Mouse (Mus musculus) hindbrain, postnatal 0 days (tissue): Measurements from ENCODE around the gene Plcd4. TPM values are rescaled to one million over a fixed set of nuclear protein-coding genes. Genes with fewer than 3 reads are reported as not detected.

ENCODE experiments used
- ATAC-seq: fragments of 200-750 bp; cut with Nextera tagmentation; 2 replicates; pipeline ENCODE4 v1.8.0; 2017; ENCODE audit warnings: mild to moderate bottlenecking, moderate TSS enrichment, moderate library complexity
- DNase-seq: peaks from one replicate; pipeline ENCODE4 v3.0.0-alpha.2; 2015; ENCODE audit warnings: low spot score
- H3K27ac ChIP-seq: fragments of 300-500 bp; sonication (generic); 2 replicates; pipeline ENCODE4 v1.5.1; 2014; ENCODE audit warnings: mild to moderate bottlenecking
- H3K27me3 ChIP-seq: fragments of 300-500 bp; sonication (generic); 2 replicates; pipeline ENCODE4 v1.6.1; 2014; ENCODE audit warnings: low read length, mixed read lengths; ENCODE audit not compliant: insufficient read depth
- H3K36me3 ChIP-seq: fragments of 300-500 bp; sonication (generic); 2 replicates; pipeline ENCODE4 v1.6.1; 2014; ENCODE audit warnings: low read length, mixed read lengths; ENCODE audit not compliant: insufficient read depth
- H3K4me1 ChIP-seq: fragments of 300-500 bp; sonication (generic); 2 replicates; pipeline ENCODE4 v1.6.1; 2014; ENCODE audit warnings: antibody characterized with exemption, low read length, mixed read lengths; ENCODE audit not compliant: insufficient read depth
- H3K4me2 ChIP-seq: fragments of 300-500 bp; sonication (generic); 2 replicates; pipeline ENCODE4 v1.6.1; 2014; ENCODE audit warnings: low read depth, mild to moderate bottlenecking, low read length, moderate library complexity, mixed read lengths
- H3K4me3 ChIP-seq: fragments of 300-500 bp; sonication (generic); 2 replicates; pipeline ENCODE4 v1.5.1; 2014; ENCODE audit warnings: low read length
- H3K9ac ChIP-seq: fragments of 300-500 bp; sonication (generic); replicated peaks from 2 replicates; pipeline ENCODE4 v1.6.1; 2014; ENCODE audit warnings: mild to moderate bottlenecking, low read length, moderate library complexity, mixed read lengths
- H3K9me3 ChIP-seq: fragments of 300-500 bp; sonication (generic); 2 replicates; pipeline ENCODE4 v1.6.1; 2016; ENCODE audit warnings: low read length, mixed read lengths
- CTCF ChIP-seq: IDR thresholded peaks from 2 replicates; pipeline ENCODE4 v1.5.1; 2016; ENCODE audit warnings: antibody characterized with exemption, control low read depth, low read depth
- WGBS: fragments of 180-500 bp; shearing (Covaris S2); extraction: QIAGEN DNeasy Blood & Tissue Kit; methylation state at CpG from one replicate; pipeline ENCODE4 v1.1.7; 2014; 5-methylcytosine and 5-hydroxymethylcytosine counted together
- polyA plus RNA-seq: library from polyadenylated mRNA; unstranded; fragments of >200 nt; fragmentation: Nextera tagmentation; extraction: Ambion mirVana; gene quantifications from 2 replicates; pipeline ENCODE4 v1.2.1, GENCODE M21; 2015
- total RNA-seq: library from RNA; depleted of rRNA; stranded (reverse); fragments of >200 nt; gene quantifications from 2 replicates; pipeline ENCODE4 v1.2.3, GENCODE M21; 2014

The Plcd4 gene
- total and polyA plus RNA-seq, 2 experiments from 2014 or later, result 8.7 to 11.0 TPM

GRCm38 (mm10) chr1:74519875-74520274 is 22.8 kb upstream of the Plcd4 start:
- ATAC-seq (no peak), DNase-seq (no peak)
- Histone ChIP-seq H3K9me3 (no peaks in the 10 kb centered on the region), H3K27me3 (no peaks in the 10 kb centered on the region), H3K4me3 (no peak overlapping the region), H3K36me3 (peaks cover 46% of the 10 kb centered on the region), H3K9ac (no peak overlapping the region), H3K4me2 (no peak overlapping the region), H3K4me1 (no peaks in the 10 kb centered on the region), H3K27ac (no peak overlapping the region)
- TF ChIP-seq CTCF, result no peak

GRCm38 (mm10) chr1:74524746-74525145 is 17.9 kb upstream of the Plcd4 start:
- TF ChIP-seq CTCF, result no peak
- Histone ChIP-seq H3K27me3 (no peaks in the 10 kb centered on the region), H3K4me2 (no peak overlapping the region), H3K36me3 (peaks cover 69% of the 10 kb centered on the region), H3K9me3 (no peaks in the 10 kb centered on the region), H3K27ac (no peak overlapping the region), H3K4me3 (no peak overlapping the region), H3K9ac (no peak overlapping the region), H3K4me1 (no peaks in the 10 kb centered on the region)
- WGBS, result 94% methylated on average over 4 of the region's 4 CpGs
- no peak for DNase-seq
- ATAC-seq, result no peak

GRCm38 (mm10) chr1:74528589-74528988 is 14.1 kb upstream of the Plcd4 start:
- 97% methylated on average over 7 of the region's 7 CpGs for WGBS

GRCm38 (mm10) chr1:74538650-74539049 is 4.0 kb upstream of the Plcd4 start:
- TF ChIP-seq CTCF, result no peak
- Histone ChIP-seq H3K27ac (no peak overlapping the region), H3K4me3 (no peak overlapping the region), H3K4me2 (no peak overlapping the region), H3K4me1 (peaks cover 10% of the 10 kb centered on the region; the same call in 1 of the 2 replicates), H3K9ac (no peak overlapping the region), H3K9me3 (no peaks in the 10 kb centered on the region), H3K36me3 (no peaks in the 10 kb centered on the region), H3K27me3 (no peaks in the 10 kb centered on the region)
- peak; percentile 63 for ATAC-seq
- DNase-seq, result peak; percentile 79

More at GRCm38 (mm10) chr1:74528589-74528988, 14.1 kb upstream of the Plcd4 start:
- Histone ChIP-seq H3K27ac (no peak overlapping the region), H3K4me1 (no peaks in the 10 kb centered on the region), H3K4me3 (no peak overlapping the region), H3K27me3 (no peaks in the 10 kb centered on the region), H3K4me2 (no peak overlapping the region), H3K9me3 (no peaks in the 10 kb centered on the region), H3K9ac (no peak overlapping the region), H3K36me3 (peaks cover 59% of the 10 kb centered on the region)
- ATAC-seq (no peak), DNase-seq (no peak)
- TF ChIP-seq CTCF, result no peak

DNA sequence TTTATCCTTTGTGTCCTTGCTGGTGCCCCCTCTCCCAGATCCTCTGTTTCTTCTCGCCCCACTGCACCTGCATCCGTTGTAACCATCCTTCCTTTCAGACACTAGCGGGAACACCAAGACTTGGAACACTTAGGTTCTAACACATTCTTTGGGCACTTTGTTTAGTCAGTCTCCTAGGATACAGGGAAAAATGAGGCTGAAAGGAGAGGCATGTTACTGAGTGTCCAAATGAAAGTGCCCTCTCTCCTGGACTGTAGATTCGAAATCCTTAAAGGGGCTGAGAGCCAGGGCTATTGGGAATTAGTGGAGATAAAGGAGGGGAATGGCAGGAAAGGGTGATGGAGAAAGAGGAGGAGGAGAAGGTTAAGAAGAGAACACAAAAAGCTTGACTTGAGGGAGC is 1.5 kb downstream of the Plcd4 start, which contains the start of gene Usp37:
Gene Usp37 (minus strand): TSS at position 101 of the 400 bp plus-strand sequence.
- Histone ChIP-seq H3K9ac (peak within 1 kb of the TSS; percentile 30; the same call in 1 of the 2 replicates), H3K9me3 (no peaks in the 10 kb centered on the region), H3K27me3 (no peaks in the 10 kb centered on the region), H3K4me1 (peaks cover 10% of the 10 kb centered on the region; the same call in 1 of the 2 replicates), H3K27ac (peak within 1 kb of the TSS; percentile 74; the same call in 1 of the 2 replicates), H3K4me2 (peak within 1 kb of the TSS; percentile 52), H3K36me3 (no peaks in the 10 kb centered on the region), H3K4me3 (peak within 1 kb of the TSS; percentile 21)
- ATAC-seq (no peak), DNase-seq (peak; percentile 17)
- TF ChIP-seq CTCF, result no peak
- 36% methylated on average over 4 of the region's 4 CpGs for WGBS

- no peak for DNase-seq
- 90% methylated on average over 5 of the region's 5 CpGs for WGBS
Observed at GRCm38 (mm10) chr1:74559061-74559460, 16.4 kb downstream of the Plcd4 start.

GRCm38 (mm10) chr1:74565834-74566233 is 23.1 kb downstream of the Plcd4 start:
- Histone ChIP-seq H3K27me3 (no peaks in the 10 kb centered on the region), H3K36me3 (peaks cover 59% of the 10 kb centered on the region), H3K4me3 (no peak overlapping the region), H3K4me1 (no peaks in the 10 kb centered on the region), H3K9ac (no peak overlapping the region), H3K9me3 (no peaks in the 10 kb centered on the region), H3K4me2 (no peak overlapping the region), H3K27ac (no peak overlapping the region)
- 48% methylated on average over 6 of the region's 6 CpGs for WGBS
- DNase-seq, result no peak
- no peak for TF ChIP-seq CTCF
- no peak for ATAC-seq

More at GRCm38 (mm10) chr1:74559061-74559460, 16.4 kb downstream of the Plcd4 start:
- H3K4me1 ChIP-seq, result no peaks in the 10 kb centered on the region
- no peak overlapping the region for H3K9ac ChIP-seq
- no peak for ATAC-seq
- no peaks in the 10 kb centered on the region for H3K9me3 ChIP-seq
- no peak overlapping the region for H3K4me3 ChIP-seq
- H3K27ac ChIP-seq, result no peak overlapping the region
- H3K36me3 ChIP-seq, result peaks cover under 1% of the 10 kb centered on the region; the same call in 1 of the 2 replicates
- no peak overlapping the region for H3K4me2 ChIP-seq
- H3K27me3 ChIP-seq, result no peaks in the 10 kb centered on the region
- TF ChIP-seq CTCF, result no peak
